Mouse (Mus musculus): ENCODE data around the gene Hils1. TPM values are rescaled to one million over a fixed set of nuclear protein-coding genes. Genes with fewer than 3 reads are reported as not detected.
A peak's percentile ranks its signal among the peaks of the same experiment; 100 is the strongest.
"Not testable (repeated sequence)": the region's sequence is repeated elsewhere in the genome, so short reads cannot be mapped to it uniquely, and the experiment has no call there.

The Hils1 gene
- total and polyA plus RNA-seq, 2 experiments from 2014 or later, result not detected

- peaks cover 19% of the 10 kb centered on the region for H3K36me3 ChIP-seq (ENCODE audit: insufficient read depth)
- peak overlapping the region; percentile 97 for H3K27ac ChIP-seq (ENCODE audit: low read depth, low read length)
- peak overlapping the region; percentile 98 for H3K9ac ChIP-seq
- peak; percentile 13 for ATAC-seq
- H3K4me1 ChIP-seq (ENCODE audit: insufficient read depth), result peaks cover 38% of the 10 kb centered on the region
- H3K9me3 ChIP-seq (ENCODE audit: low read length), result no peaks in the 10 kb centered on the region
- peak overlapping the region; percentile 71 for H3K4me2 ChIP-seq (ENCODE audit: low read depth)
- H3K4me3 ChIP-seq (ENCODE audit: low read depth, low read length), result peak overlapping the region; percentile 90
- TF ChIP-seq CTCF (IDR thresholded peaks at IDR 0.05; ENCODE audit: low read depth), result no peak
- WGBS, result 26% methylated on average over 15 of the region's 15 CpGs
- no peaks in the 10 kb centered on the region for H3K27me3 ChIP-seq (ENCODE audit: insufficient read depth, low read length)
- DNase-seq, result peak; percentile 73
These were observed 41.6 kb downstream of the Hils1 start for GRCm38 (mm10) chr11:95008661-95009628.

DNA sequence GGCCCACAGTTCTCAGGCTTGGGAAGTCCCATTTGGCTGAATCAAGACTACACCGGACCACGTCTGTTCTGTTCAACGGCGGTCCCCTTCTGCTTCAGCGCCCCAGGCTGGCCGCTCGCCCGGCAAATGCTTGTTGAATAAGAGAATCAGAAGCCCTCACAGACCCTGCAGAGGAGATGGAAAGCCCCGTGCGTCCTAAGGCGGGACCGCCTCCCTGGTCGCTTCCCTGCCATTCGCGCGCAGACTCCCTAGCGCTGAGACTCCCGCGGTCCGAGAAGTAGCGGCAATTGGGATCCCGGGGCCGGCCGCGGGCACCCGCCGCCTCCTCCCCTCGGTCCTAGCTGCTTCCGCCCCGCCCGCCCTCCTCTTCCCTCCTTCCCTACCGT lies 42.2 kb downstream of the Hils1 start, which contains the start of gene Samd14:
TSS of gene Samd14 (plus strand) at position 251 of the 386 bp plus-strand sequence.
- TF ChIP-seq CTCF (IDR thresholded peaks at IDR 0.05; ENCODE audit: low read depth), result no peak
- ATAC-seq, result peak; percentile 88
- peaks cover 20% of the 10 kb centered on the region for H3K36me3 ChIP-seq (ENCODE audit: insufficient read depth)
- no peaks in the 10 kb centered on the region for H3K27me3 ChIP-seq (ENCODE audit: insufficient read depth, low read length)
- DNase-seq, result peak; percentile 89
- H3K4me2 ChIP-seq (ENCODE audit: low read depth), result peak within 1 kb of the TSS; percentile 71
- H3K4me1 ChIP-seq (ENCODE audit: insufficient read depth), result peaks cover 38% of the 10 kb centered on the region
- peak within 1 kb of the TSS; percentile 98 for H3K9ac ChIP-seq
- H3K9me3 ChIP-seq (ENCODE audit: low read length), result no peaks in the 10 kb centered on the region
- H3K27ac ChIP-seq (ENCODE audit: low read depth, low read length), result peak within 1 kb of the TSS; percentile 97
- peak within 1 kb of the TSS; percentile 90 for H3K4me3 ChIP-seq (ENCODE audit: low read depth, low read length)
- under 1% methylated on average over 25 of the region's 32 CpGs for WGBS

DNA sequence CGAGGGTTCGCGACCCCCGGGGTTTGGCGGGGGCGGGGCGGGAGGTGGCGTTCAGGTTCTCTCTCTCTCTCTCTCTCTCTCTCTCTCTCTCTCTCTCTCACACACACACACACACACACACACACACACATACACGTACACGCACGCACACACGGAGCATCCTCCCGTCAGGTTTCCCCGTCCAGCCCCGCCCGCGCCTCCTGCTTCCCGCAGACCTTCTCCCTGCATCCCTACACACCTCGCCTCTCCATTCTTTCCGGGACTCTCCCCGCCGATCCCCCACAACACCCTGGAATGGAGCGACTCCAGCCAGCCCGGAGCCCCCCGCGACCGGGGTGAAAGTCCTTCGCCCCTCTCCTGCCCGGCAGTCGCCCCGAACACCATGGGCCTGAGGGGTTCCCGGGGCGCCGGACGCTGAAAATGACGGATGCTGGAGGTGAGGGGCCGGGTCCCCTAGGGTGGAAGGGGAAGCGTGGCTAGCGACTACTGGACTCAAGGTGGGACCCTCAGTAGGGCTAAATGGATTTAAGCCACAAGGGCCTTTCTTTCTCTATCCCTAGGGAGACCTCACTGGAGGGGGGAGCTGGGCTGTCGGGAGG lies 42.8 kb downstream of the Hils1 start:
- peak overlapping the region; percentile 71 for H3K4me2 ChIP-seq (ENCODE audit: low read depth)
- H3K4me1 ChIP-seq (ENCODE audit: insufficient read depth), result peaks cover 38% of the 10 kb centered on the region
- DNase-seq, result peak; percentile 72
- H3K9ac ChIP-seq, result peak overlapping the region; percentile 98
- H3K4me3 ChIP-seq (ENCODE audit: low read depth, low read length), result peak overlapping the region; percentile 90
- 4% methylated on average over 36 of the region's 40 CpGs for WGBS
- no peaks in the 10 kb centered on the region for H3K9me3 ChIP-seq (ENCODE audit: low read length)
- TF ChIP-seq CTCF (IDR thresholded peaks at IDR 0.05; ENCODE audit: low read depth), result no peak
- H3K27me3 ChIP-seq (ENCODE audit: insufficient read depth, low read length), result no peaks in the 10 kb centered on the region
- H3K36me3 ChIP-seq (ENCODE audit: insufficient read depth), result peaks cover 18% of the 10 kb centered on the region
- H3K27ac ChIP-seq (ENCODE audit: low read depth, low read length), result peak overlapping the region; percentile 97
- peak; percentile 64 for ATAC-seq

GRCm38 (mm10) chr11:95010841-95011403 lies 43.5 kb downstream of the Hils1 start:
- WGBS, result 0% methylated on average over 4 of the region's 4 CpGs
- Histone ChIP-seq H3K9ac (peak overlapping the region; percentile 98), H3K4me1 (ENCODE audit: insufficient read depth) (peaks cover 38% of the 10 kb centered on the region), H3K4me3 (ENCODE audit: low read depth, low read length) (peak overlapping the region; percentile 90), H3K4me2 (ENCODE audit: low read depth) (peak overlapping the region; percentile 71), H3K36me3 (ENCODE audit: insufficient read depth) (peaks cover 14% of the 10 kb centered on the region)
- DNase-seq; H3K9me3 ChIP-seq (ENCODE audit: low read length); H3K27ac ChIP-seq (ENCODE audit: low read depth, low read length); ATAC-seq; H3K27me3 ChIP-seq (ENCODE audit: insufficient read depth, low read length): not testable (repeated sequence)

GRCm38 (mm10) chr11:95011416-95011815 lies 44.0 kb downstream of the Hils1 start:
- peaks cover 14% of the 10 kb centered on the region for H3K36me3 ChIP-seq (ENCODE audit: insufficient read depth)
- WGBS, result 27% methylated on average over 1 of the region's 1 CpGs
- H3K9ac ChIP-seq, result peak overlapping the region; percentile 98
- no peaks in the 10 kb centered on the region for H3K9me3 ChIP-seq (ENCODE audit: low read length)
- peak overlapping the region; percentile 71 for H3K4me2 ChIP-seq (ENCODE audit: low read depth)
- TF ChIP-seq CTCF (IDR thresholded peaks at IDR 0.05; ENCODE audit: low read depth), result no peak
- H3K4me3 ChIP-seq (ENCODE audit: low read depth, low read length), result peak overlapping the region; percentile 90
- H3K4me1 ChIP-seq (ENCODE audit: insufficient read depth), result peaks cover 33% of the 10 kb centered on the region
- H3K27ac ChIP-seq (ENCODE audit: low read depth, low read length), result peak overlapping the region; percentile 9; the same call in 1 of the 2 replicates
- H3K27me3 ChIP-seq (ENCODE audit: insufficient read depth, low read length), result no peaks in the 10 kb centered on the region
- DNase-seq, result no peak
- ATAC-seq, result no peak

DNA sequence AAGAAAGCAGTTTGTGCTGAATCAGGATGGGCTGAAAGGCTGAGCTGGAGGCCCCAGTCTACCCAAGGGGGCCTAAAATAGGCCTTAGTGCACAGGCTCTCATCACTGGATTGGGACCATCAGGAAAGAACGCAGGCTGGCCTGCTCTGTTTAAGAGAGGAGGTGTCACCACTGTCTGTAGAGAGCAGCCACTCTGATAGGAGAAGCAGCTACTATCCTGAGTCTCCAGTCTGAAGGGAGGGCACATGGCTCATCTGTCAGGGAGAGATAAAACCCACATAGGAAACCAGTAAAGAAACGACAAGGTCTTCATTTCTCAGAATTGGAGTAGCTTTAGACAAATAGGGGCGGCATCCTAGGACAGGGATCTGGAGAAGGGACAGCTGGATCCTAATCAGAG lies 44.7 kb downstream of the Hils1 start:
- H3K9me3 ChIP-seq (ENCODE audit: low read length), result no peaks in the 10 kb centered on the region
- H3K27ac ChIP-seq (ENCODE audit: low read depth, low read length), result no peak overlapping the region
- WGBS, result 52% methylated on average over 3 of the region's 3 CpGs
- ATAC-seq (no peak), DNase-seq (no peak)
- H3K4me1 ChIP-seq (ENCODE audit: insufficient read depth), result peaks cover 26% of the 10 kb centered on the region
- peaks cover 17% of the 10 kb centered on the region for H3K36me3 ChIP-seq (ENCODE audit: insufficient read depth)
- H3K9ac ChIP-seq, result peak overlapping the region; percentile 98
- TF ChIP-seq CTCF (IDR thresholded peaks at IDR 0.05; ENCODE audit: low read depth), result no peak
- H3K4me2 ChIP-seq (ENCODE audit: low read depth), result peak overlapping the region; percentile 71
- H3K27me3 ChIP-seq (ENCODE audit: insufficient read depth, low read length), result no peaks in the 10 kb centered on the region
- H3K4me3 ChIP-seq (ENCODE audit: low read depth, low read length), result peak overlapping the region; percentile 90
